Mouse (Mus musculus) megakaryocyte progenitor cell, adult 5-6 weeks (primary cell): ENCODE results near the gene Ism1. TPM values are rescaled to one million over a fixed set of nuclear protein-coding genes. Genes with fewer than 3 reads are reported as not detected.
A peak's percentile ranks its signal among the peaks of the same experiment; 100 is the strongest.

ENCODE experiments used
- ATAC-seq: replicated peaks from 2 replicates; pipeline ENCODE4 v1.8.0; 2016; ENCODE audit warnings: mild to moderate bottlenecking, moderate TSS enrichment, inconsistent platforms; ENCODE audit not compliant: poor library complexity
- total RNA-seq, 2 experiments: library from RNA; stranded (forward) in 1 of 2; stranded (reverse) in 1 of 2; fragments of 157-497, 149-512 nt in 1 of 2; fragments of 200-1000 nt in 1 of 2; gene quantifications; 2 replicates each; pipeline versions ENCODE4 v1.2.3 to v1.2.4; 2015 to 2017

Ism1 gene
- total RNA-seq, 2 experiments from 2014 or later, result not detected

DNA sequence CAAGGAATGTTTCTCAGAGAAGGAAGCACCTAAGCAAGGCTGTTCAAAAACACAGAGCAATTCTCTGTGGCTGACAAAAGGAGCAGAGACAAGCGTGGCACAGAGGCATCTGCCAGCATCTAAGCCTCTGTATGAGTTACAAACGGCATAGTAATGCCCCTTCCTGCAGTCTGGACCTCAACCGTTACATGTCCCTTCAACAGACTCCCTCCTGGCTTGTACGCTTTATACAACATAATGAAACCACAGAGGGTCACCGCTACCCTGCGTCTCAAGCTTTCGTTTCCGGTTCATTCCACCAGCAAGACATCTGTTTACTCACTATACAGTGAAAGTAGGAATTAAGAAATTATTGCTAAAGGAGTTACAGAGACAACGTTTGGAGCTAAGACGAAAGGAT is 34.1 kb downstream of the Ism1 start:
- ATAC-seq, result no peak

DNA sequence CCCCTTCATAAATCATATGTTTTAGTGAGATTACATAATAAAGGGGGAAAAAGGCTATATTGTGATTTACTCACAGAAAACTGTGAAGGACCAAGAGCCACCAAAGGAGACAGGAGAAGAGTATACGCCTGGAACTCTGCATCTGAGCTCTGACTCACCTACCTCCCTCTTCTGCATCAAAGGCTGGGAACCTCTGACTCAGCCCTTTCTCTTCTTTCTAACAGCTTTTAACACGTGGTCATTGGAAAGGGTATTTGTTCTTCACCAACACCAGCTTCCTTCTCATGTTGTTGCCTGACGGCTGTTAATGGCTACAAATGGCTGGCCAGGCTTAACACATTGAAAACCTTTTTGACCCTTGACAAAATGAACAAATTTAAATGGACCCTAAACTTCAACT is 36.2 kb downstream of the Ism1 start:
- no peak for ATAC-seq

DNA sequence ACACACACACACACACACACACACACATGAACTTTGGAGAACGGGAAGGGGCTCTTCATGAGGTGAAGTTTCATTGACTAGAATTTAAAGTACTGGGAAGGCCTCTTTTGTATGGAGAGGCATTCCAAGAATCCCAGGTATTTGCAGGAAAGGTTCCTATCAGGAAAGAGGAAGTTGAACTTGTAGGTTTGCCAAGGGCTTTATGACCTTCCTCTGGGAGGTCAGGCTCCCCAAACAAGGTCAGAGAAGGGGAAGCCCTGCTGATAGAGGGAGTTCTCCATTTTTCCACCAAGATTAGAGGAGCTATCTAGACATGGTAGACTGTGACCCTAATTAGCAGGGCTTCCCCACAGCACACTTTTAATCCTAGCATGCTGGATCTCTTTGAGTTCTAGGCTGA is 39.8 kb downstream of the Ism1 start:
- ATAC-seq, result no peak

DNA sequence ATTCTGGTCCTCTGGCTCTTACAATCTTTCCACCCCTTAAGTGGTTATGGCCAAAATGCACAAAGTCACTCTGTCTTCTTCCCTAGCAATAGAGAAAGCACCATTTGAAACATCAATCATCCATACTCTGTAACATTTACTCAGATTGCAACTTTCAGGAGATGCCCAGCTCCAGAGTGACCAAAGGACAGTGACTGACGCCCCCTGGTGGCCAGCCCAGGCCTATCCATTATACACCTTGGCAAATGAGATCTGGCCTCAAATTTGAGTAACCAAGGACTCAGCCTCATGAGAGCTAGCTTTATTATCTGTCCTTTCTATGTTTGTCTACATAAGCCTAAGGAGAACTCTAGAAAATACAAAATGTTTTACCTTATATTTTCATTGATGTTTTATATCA is 44.7 kb downstream of the Ism1 start:
- peak; percentile 54; the same call in 1 of the 2 replicates for ATAC-seq

DNA sequence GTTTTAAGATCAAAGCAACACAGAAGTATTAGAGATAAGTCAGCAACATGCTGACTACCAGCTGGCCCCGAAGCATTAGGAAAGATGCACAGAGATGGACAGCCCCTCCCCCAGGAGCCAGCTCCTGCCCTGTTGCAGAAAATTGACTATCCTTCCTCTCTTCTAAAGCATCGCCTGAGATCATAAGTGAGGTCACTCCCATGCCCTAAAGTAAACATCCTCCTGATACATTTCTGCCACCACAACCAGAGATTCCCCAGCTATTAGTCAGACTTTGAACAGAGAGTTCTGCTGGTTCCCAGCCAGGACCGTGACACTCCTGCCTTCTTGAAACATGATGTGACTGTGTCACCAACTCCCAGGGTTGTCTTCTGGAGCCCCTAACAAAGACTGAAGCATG is 45.3 kb downstream of the Ism1 start:
- ATAC-seq, result no peak

DNA sequence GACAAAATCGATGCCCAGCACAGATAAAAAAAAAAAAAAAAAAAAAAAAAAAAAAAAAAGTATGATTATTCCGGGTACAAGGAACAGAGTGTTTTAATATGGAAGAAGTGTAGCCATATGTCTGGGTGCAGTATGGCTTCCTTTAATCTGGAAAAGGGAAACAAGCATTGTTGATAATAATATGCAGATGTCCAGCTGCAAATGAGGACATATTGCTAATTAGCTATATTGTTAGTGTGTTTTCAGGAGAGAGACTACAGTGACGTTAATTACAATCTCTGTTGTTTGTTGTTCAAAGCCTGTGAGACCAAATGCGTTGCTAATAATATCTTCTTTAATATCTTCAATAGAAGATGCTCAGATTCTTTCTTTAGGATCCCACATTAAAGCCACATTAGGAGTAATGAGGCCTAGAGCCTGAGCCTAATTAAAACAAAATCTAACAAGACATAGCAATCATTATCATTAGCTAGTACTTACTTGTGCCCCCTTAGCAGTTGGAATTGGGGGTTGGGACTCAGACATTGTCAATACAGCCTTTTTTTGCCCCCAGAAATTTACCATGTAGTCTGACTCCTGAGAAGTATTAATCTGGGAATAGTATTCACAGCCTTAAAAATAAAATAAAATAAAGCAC is 46.3 kb downstream of the Ism1 start:
- no peak for ATAC-seq

DNA sequence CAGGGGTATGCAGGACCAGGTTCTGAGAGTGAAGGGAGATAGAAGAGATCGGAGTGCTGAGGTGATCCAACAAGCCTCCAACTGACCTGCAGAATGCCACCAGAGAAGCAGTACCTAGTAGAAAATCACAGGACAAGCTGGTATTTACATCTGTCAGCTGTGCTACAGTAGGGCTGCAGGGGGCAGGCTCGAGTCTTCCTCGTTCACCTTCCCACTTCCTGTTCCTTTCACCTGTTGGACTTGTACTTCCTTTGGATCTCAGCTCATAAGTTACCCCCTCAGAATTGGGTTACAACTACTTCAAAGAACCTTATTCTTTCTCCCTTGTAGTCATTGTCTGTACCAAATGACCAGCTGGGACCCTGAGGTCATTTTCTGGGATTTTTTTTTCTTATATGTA is 47.4 kb downstream of the Ism1 start:
- ATAC-seq, result no peak

DNA sequence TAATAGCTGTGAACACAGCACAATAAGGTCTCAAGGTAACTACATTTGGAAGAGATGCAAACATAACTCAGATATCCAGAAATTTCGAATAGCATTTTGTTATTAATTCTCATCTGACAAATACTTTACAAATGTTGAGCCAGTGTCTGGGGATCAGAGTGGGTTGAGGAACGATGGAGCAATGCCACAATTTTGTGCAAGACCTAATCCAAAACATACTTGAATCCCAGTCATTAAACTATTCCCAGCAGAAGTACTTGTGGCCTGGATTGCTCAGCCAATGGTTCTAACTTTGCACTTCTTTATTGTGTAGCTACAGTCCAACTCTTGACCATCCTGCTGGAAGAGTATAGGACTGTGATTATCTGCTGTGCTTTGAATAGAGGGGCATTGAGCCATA is 50.1 kb downstream of the Ism1 start:
- no peak for ATAC-seq

DNA sequence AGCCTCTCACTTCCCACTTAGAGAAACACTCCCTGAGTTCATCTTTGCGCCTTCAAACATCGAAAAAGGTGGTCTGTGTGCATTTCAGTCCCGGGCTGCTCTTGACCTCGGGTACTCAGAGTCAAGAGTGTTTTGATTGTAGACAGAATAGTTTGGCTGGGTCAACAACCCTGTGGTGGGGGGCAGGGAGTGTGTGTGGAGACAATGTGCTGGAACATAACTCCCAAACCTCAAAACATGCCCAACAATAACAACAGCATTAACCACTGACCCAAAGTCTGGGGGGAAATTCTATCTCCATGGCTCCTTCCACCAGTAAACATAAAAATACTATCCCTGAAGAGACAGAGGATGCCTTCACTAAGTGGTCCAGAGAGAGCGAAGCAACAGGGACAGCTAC is 51.4 kb downstream of the Ism1 start:
- no peak for ATAC-seq

DNA sequence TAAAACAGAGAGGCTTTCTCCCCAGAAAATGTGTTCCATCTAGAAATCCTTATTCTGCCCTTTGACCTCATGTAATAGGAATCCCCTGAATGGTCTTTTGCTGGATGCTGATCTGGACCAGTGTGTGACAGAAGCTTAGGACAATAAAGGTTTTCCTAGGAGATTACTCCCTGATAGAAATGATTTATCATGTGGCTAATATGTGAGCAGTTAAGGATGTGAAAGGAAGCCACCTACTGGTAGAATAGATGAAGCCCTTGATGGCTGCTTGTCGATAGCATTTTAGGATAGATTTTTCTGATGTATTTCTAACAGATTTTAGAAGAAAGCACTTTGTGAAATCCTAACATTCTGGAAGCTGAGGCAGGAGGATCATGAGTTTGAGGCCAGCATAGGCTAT is 64.4 kb downstream of the Ism1 start:
- no peak for ATAC-seq

DNA sequence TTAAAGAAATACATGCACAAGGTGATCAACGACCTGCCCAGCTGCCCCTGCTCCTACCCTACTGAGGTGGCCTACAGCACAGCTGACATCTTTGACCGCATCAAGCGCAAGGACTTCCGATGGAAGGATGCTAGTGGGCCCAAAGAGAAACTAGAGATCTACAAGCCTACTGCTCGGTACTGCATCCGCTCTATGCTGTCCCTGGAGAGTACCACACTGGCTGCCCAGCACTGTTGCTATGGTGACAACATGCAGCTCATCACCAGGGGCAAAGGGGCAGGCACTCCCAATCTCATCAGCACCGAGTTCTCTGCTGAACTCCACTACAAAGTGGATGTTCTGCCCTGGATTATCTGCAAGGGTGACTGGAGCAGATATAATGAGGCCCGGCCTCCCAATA is 79.0 kb downstream of the Ism1 start:
- ATAC-seq, result no peak

DNA sequence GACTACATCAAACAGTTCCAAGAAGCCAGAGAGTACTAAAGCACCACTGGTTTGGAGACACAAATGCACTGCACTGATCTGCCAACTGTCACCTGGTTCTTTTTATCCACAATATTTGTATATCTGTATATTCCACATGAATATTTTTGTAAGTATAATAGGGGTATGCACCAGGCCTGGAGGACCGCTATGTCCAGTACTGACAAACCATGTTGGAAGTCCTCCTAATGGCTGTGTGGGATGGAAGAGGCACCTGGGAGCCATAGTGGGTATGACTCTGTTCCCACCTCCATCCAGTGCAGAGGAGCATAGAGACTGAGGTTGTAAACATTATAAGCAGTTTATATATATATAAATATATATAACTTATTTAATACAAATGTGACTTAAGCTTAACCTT is 79.5 kb downstream of the Ism1 start:
- ATAC-seq, result no peak

DNA sequence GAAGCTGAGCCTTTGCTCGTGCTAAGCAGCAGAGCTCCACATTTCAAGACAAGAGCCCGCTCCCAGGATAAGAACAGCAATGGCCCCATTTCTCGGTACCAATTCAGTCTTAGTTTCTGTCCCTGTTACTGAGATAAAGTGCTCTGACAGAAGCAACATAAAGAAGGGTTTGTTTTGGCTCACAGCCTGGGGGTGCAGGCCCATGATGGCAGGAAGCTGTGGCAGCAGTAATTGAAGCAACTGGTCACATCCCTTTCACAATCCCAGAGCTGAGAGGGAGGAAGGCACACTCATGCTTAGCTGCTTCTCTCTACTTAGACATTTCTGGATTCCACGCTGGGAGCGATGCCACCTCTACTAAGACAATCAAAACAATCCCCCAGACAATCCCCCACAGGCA is 86.4 kb downstream of the Ism1 start:
- ATAC-seq, result no peak

DNA sequence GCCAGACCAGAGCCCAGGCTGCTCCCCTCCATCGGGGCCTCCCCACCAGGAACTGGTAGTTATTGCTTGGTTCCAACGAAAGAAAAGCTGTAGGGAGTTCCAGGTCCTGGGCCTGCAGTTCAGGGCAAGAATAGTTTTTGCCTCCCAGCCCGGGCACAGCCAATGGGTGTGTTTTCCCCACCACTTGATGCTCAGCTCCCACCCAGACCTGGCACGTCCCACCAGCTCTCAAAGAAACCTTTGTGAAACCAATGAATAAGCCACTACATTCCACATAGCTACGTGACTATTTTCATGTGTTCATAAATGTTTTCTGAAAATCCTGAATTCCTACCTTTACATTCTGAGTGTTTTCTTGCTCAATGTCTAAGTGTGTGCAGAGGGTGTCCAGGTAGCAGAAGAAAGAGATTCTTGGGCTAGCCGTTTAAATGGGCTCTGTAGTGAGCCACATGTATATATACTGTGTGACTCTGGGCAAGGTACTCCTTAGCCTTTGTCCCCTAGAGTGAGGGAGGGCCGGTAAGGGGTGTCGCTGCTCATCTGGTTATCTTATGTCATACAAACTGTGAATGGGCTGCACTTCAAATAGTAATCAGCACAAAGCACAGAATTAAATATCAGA is 97.1 kb downstream of the Ism1 start:
- no peak for ATAC-seq

DNA sequence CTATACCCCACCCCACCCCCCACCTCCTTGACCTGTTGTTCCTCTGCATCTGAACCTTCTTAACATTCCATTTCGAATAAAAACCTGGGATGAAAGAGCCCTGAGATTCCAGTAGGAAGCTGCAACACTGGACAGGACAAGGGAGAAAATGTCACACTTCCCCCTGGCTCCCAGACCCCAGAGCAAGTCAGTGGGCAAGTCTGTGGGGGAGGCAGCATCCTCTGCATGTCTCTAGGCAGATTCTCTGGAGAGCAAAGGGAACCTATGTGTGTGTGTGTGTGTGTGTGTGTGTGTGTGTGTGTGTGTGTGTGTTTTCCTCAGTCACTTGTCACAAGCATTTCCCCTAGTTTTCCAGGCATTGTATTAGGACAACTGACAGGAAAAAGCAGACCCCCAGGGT is 98.7 kb downstream of the Ism1 start:
- ATAC-seq, result no peak

DNA sequence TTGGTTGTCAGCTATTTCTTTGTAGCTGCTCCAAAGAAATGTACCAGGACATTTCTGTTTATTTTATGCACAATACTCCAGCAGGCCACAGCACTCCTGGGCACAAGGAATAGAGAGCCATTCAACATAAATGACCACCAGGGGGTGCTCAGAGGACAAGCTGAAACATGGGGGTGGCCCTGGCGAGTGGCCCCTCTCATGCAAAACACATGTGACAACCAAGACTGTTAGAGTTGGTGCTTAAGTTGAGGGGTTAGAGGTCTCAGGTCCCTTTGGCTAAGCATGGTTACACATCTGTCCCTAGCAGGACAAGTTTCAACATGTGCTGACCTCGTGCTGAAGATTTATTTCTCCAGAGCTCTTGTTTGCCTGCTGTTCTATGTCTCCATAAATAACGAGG is 100.3 kb downstream of the Ism1 start:
- ATAC-seq, result peak; percentile 78

DNA sequence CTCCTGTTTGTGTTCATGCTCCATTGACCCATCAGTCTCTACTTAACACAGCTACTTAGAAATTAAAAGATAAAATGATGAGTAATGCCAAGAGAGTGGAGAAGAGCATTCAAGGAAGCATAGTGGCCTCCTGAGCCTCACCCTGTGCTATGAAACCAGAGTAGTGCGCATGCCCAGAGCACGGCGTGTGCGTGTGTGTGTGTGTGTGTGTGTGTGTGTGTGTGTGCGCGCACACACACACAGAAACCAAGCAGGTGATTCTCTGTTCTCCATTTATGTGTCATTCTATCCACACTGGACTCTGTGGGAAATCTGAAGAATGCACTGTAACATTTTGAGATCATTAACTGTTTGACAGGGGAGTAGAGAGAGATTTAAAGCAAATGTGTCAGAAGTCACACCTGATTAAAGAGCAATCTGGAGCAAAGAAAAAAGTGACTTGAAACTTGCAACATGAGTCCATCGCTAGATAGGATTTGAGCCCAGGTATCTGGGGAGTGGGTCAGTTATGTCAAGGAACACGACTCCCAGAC is 105.4 kb downstream of the Ism1 start:
- no peak for ATAC-seq

DNA sequence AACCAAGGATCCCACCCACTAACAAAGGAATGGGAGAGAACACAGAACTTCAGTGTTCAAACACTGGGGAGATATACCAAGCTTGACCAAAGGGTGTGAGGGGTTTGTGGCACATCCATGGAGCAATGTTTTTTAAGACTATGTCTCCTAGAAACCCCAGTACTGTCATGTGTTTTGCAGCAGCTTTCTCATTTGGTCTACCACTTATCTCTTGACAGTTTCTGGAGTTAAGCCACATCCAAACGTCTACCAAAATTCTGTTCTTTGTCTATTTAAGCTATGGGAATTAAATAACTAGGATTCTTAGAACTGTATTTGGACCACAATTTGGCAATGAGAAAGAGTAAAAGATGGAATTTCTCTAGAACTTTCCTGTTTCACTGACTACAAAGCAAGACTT is 106.5 kb downstream of the Ism1 start:
- ATAC-seq, result no peak

DNA sequence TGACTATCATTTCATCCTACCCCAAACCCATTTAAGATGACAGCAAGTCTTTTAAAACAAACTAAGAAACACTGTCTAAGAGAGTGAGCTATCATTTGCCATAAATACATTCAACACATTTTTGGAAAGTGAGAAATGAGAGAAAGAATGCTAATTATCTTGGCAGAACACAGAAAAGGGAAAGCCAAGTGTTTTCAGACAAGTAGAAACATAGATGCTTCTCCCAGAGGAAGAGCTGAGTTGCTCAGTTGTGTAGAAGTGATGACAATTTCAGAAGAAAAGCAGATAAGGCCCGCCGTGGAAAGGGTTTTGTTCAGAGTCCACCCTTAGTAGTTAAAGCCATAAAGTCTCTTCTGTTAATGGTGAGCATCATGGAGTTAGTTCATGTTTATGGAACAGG is 107.0 kb downstream of the Ism1 start:
- ATAC-seq, result no peak

DNA sequence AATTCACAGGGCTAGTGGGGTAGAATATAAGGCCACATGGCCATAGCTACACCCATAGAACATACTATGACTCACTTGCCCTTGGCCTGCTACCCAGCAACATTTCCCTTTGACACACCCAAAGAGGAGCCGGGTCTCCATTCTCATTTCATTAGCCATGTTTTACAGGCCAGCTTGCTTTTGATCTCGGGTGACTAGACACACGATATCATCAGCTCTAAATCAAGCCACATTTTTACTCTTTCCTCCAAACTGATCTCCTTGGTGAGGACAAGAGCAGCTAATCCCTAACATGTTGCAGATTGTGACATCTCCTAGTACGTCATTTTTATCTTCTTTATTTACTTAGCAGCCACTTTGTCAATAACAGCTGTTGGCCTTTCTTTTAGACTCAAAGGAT is 110.7 kb downstream of the Ism1 start:
- ATAC-seq, result no peak

DNA sequence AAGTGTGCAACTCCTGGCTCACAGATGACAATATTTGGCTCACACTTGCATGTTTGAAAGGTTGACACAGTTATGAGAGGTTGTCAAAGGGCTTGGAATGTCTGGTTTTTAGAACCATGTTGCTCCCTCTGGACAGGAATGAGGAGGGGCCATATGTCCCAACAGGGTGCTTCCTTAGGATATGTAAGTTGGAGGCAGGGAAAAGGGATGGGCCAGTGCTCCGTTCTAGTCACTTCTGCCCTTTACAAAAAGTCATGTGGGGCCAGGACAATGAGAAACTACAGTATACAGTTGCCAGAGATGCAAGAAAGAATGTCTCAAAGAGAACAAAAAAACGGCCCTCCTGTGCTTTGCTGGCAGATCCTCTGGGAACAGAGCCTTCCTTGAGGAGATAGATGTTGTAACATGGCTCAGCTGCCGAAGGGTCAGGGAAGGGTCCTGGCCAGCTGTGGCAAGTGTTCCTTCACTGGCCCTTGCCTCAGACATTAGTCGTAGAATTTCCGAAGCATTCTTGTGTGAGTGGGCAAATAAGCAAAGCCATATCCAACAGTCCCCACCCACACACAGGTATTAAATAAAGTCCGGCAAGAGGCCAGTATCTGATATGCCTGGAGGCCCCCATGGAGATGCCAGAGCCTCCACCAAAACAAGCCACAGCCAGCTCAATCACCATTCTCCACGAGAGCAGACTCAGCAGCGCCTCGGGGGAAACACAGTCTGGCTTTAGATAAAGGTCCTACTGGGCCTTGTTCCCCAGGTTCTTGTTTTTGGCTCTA is 114.6 kb downstream of the Ism1 start:
- ATAC-seq, result no peak

DNA sequence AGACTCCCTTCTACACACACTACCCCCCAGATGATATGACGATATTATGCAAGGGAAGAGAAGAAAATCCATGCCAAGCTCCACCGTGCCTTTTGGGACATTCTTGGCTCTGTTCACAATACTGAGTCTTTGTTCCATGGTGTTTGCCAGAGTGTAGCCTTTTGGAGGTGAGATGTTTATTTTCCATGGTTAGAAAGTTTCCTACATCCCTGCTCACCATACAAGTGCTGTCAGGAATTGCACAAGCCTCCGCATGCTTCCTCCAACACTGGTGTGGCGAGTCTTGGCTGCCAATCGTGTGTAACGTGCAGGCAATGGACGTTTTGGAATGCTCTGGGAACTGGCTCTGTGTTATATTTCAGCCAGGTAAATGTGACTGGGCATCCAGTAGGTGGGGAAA is 126.1 kb downstream of the Ism1 start:
- no peak for ATAC-seq
